Mouse (Mus musculus): ENCODE measurements around the gene Ppm1a. TPM values are rescaled to one million over a fixed set of nuclear protein-coding genes. Genes with fewer than 3 reads are reported as not detected.

Ppm1a gene
- polyA plus RNA-seq, 1 experiment from 2014 or later = 68.0 TPM

- H3K9me3 ChIP-seq = no peaks in the 10 kb centered on the region
- no peak overlapping the region for H3K4me3 ChIP-seq (replicated peaks)
- H3K36me3 ChIP-seq = no peaks in the 10 kb centered on the region
- no peak for ATAC-seq (ENCODE audit: insufficient number of reproducible peaks, insufficient read depth, low FRiP score, low TSS enrichment, low read depth)
- no peak overlapping the region for H3K9ac ChIP-seq (replicated peaks)
- 38% methylated on average over 9 of the region's 9 CpGs for WGBS
- no peak overlapping the region for H3K27ac ChIP-seq
- peaks cover 14% of the 10 kb centered on the region; the same call in 1 of the 2 replicates for H3K4me1 ChIP-seq (replicated peaks)
- no peaks in the 10 kb centered on the region for H3K27me3 ChIP-seq
- no peak overlapping the region for H3K4me2 ChIP-seq
Measured at GRCm38 (mm10) chr12:72744803-72745360, 12.4 kb upstream of the Ppm1a start.

- Histone ChIP-seq H3K27ac (no peak overlapping the region), H3K36me3 (no peaks in the 10 kb centered on the region), H3K9me3 (no peaks in the 10 kb centered on the region), H3K4me1 (replicated peaks) (peaks cover 14% of the 10 kb centered on the region; the same call in 1 of the 2 replicates), H3K4me2 (no peak overlapping the region), H3K4me3 (replicated peaks) (no peak overlapping the region), H3K9ac (replicated peaks) (no peak overlapping the region), H3K27me3 (no peaks in the 10 kb centered on the region)
- 59% methylated on average over 14 of the region's 14 CpGs for WGBS
- no peak for ATAC-seq (ENCODE audit: insufficient number of reproducible peaks, insufficient read depth, low FRiP score, low TSS enrichment, low read depth)
Measured at GRCm38 (mm10) chr12:72745486-72745885, 11.8 kb upstream of the Ppm1a start.

- Histone ChIP-seq H3K27me3 (no peaks in the 10 kb centered on the region), H3K4me3 (replicated peaks) (no peak overlapping the region), H3K9ac (replicated peaks) (no peak overlapping the region), H3K9me3 (no peaks in the 10 kb centered on the region), H3K27ac (no peak overlapping the region), H3K4me2 (no peak overlapping the region), H3K4me1 (replicated peaks) (peaks cover 14% of the 10 kb centered on the region; the same call in 1 of the 2 replicates), H3K36me3 (no peaks in the 10 kb centered on the region)
- WGBS = 62% methylated on average over 4 of the region's 4 CpGs
- no peak for ATAC-seq (ENCODE audit: insufficient number of reproducible peaks, insufficient read depth, low FRiP score, low TSS enrichment, low read depth)
Measured at GRCm38 (mm10) chr12:72748341-72748740, 8.9 kb upstream of the Ppm1a start.

DNA sequence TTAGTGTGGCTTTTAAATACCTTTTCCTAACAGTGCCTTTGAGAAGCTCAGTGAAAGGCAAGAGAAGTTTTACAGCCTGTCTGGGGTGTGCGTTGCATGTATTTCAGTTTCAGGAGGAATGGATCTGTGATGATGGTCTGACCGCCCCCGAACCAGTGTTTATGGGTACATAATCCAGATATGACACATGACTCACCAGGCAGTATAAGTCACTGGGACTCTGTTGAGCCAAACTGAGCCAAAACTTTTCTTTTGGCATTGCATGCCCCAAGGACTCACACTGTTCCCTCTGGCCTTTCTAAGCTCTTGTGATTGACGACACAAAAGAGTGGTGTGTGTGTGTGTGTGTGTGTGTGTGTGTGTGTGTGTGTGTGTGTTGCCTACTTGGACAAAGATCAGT is 8.4 kb upstream of the Ppm1a start:
- Histone ChIP-seq H3K4me2 (no peak overlapping the region), H3K4me1 (replicated peaks) (peaks cover 12% of the 10 kb centered on the region; the same call in 1 of the 2 replicates), H3K4me3 (replicated peaks) (no peak overlapping the region), H3K27me3 (no peaks in the 10 kb centered on the region), H3K9me3 (no peaks in the 10 kb centered on the region), H3K9ac (replicated peaks) (no peak overlapping the region), H3K36me3 (no peaks in the 10 kb centered on the region), H3K27ac (no peak overlapping the region)
- no peak for ATAC-seq (ENCODE audit: insufficient number of reproducible peaks, insufficient read depth, low FRiP score, low TSS enrichment, low read depth)
- WGBS = 79% methylated on average over 4 of the region's 4 CpGs

DNA sequence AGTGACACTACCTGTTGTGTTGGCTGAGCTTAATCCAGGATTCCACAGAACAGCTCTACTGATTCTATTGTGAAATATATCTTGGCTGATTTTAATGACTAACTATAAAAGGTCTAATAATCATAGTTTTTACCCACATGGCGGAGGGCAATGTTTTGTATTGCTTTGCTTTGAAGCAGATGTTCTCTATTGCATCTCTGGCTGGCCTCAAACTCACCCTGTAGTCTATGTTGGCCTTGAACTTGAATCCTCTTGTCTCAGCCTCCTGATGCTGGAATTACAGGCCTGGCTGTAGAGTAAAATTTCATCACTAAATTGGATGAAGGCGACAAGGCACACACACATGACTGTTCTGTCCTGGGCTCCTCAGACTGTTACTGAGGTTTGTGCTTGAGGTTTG is 7.8 kb upstream of the Ppm1a start:
- no peaks in the 10 kb centered on the region for H3K27me3 ChIP-seq
- 89% methylated on average over 2 of the region's 2 CpGs for WGBS
- no peak for ATAC-seq (ENCODE audit: insufficient number of reproducible peaks, insufficient read depth, low FRiP score, low TSS enrichment, low read depth)
- no peak overlapping the region for H3K4me2 ChIP-seq
- H3K27ac ChIP-seq = no peak overlapping the region
- H3K9me3 ChIP-seq = peaks cover 5% of the 10 kb centered on the region; the same call in 1 of the 2 replicates
- H3K9ac ChIP-seq (replicated peaks) = no peak overlapping the region
- H3K4me1 ChIP-seq (replicated peaks) = peaks cover 6% of the 10 kb centered on the region; the same call in 1 of the 2 replicates
- no peak overlapping the region for H3K4me3 ChIP-seq (replicated peaks)
- H3K36me3 ChIP-seq = no peaks in the 10 kb centered on the region

DNA sequence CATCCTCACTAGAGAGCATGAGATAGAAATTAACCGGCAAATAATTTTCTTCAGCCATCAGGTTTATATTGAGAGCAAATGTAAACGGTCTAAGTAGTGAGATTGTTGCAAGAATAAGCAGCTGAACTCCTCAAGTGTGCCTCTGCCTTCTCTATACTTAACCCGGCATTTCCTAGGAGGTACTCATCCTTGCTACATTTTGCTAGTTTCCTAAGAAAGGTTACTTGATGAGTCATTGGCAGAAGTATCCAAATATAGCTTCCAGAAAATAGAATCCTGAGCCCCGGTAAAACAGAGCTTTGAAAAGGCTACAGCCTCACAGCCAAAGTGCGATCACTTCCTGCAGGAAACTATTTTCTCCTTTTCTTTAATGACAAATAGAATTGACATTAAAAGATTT is 7.2 kb upstream of the Ppm1a start:
- Histone ChIP-seq H3K4me3 (replicated peaks) (no peak overlapping the region), H3K27me3 (no peaks in the 10 kb centered on the region), H3K4me1 (replicated peaks) (peaks cover 1% of the 10 kb centered on the region; the same call in 1 of the 2 replicates), H3K4me2 (no peak overlapping the region), H3K27ac (no peak overlapping the region), H3K9me3 (peaks cover 5% of the 10 kb centered on the region; the same call in 1 of the 2 replicates), H3K9ac (replicated peaks) (no peak overlapping the region), H3K36me3 (no peaks in the 10 kb centered on the region)
- no peak for ATAC-seq (ENCODE audit: insufficient number of reproducible peaks, insufficient read depth, low FRiP score, low TSS enrichment, low read depth)
- 84% methylated on average over 5 of the region's 5 CpGs for WGBS

DNA sequence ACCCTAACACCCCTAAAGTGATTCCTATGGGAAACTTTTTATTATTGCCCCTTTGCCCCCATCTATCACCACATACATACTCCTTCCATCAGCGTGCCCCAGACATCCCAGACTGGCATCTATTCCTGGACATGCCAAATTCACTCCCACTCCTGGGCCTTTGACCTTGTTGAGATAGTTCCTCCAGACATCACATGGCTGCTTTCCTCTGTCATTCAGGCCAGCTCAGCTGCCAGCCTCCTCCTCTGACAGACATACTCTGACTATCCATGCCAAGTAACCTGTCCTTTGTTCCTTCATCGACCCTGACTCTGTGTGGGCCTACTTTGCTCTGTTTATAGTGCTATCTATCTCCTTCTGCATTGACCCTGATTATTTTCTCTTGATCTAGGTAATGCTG is 6.6 kb upstream of the Ppm1a start:
- no peak overlapping the region for H3K9ac ChIP-seq (replicated peaks)
- no peak overlapping the region for H3K4me3 ChIP-seq (replicated peaks)
- H3K36me3 ChIP-seq = no peaks in the 10 kb centered on the region
- H3K27me3 ChIP-seq = no peaks in the 10 kb centered on the region
- no peaks in the 10 kb centered on the region for H3K4me1 ChIP-seq (replicated peaks)
- no peak overlapping the region for H3K4me2 ChIP-seq
- peaks cover 5% of the 10 kb centered on the region; the same call in 1 of the 2 replicates for H3K9me3 ChIP-seq
- no peak for ATAC-seq (ENCODE audit: insufficient number of reproducible peaks, insufficient read depth, low FRiP score, low TSS enrichment, low read depth)
- 75% methylated on average over 2 of the region's 2 CpGs for WGBS
- H3K27ac ChIP-seq = no peak overlapping the region

DNA sequence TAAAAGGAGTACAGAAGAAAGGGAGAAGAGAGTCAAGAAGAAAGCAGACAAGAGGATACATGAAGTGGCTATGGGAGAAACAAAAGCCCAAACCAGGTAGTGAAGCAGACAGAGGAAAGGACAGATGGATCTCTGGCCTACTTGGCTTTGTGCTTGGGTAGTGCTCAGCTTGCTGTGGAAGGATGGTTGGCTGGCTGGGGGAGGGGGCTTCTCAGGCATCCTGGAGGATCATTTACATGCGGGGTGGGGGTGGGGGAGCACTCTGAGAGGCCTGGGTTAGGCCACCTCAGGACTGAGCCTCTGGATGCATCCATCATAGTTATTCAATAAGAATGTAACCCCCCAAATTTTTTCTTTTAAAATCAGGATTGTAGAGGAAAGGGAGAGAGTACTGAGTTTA is 341 bp downstream of the Ppm1a start:
- Histone ChIP-seq H3K36me3 (no peaks in the 10 kb centered on the region), H3K27me3 (no peaks in the 10 kb centered on the region), H3K9ac (replicated peaks) (no peak overlapping the region), H3K27ac (no peak overlapping the region), H3K4me3 (replicated peaks) (no peak overlapping the region), H3K4me1 (replicated peaks) (peaks cover 18% of the 10 kb centered on the region), H3K4me2 (no peak overlapping the region), H3K9me3 (peaks cover 5% of the 10 kb centered on the region; the same call in 1 of the 2 replicates)
- no peak for ATAC-seq (ENCODE audit: insufficient number of reproducible peaks, insufficient read depth, low FRiP score, low TSS enrichment, low read depth)
- 11% methylated on average over 1 of the region's 1 CpGs for WGBS

GRCm38 (mm10) chr12:72759956-72760355 is 2.7 kb downstream of the Ppm1a start:
- 21% methylated on average over 7 of the region's 7 CpGs for WGBS
- Histone ChIP-seq H3K4me3 (replicated peaks) (peak overlapping the region; percentile 93), H3K9me3 (no peaks in the 10 kb centered on the region), H3K27me3 (no peaks in the 10 kb centered on the region), H3K9ac (replicated peaks) (no peak overlapping the region), H3K4me2 (peak overlapping the region; percentile 71), H3K4me1 (replicated peaks) (peaks cover 29% of the 10 kb centered on the region), H3K36me3 (no peaks in the 10 kb centered on the region), H3K27ac (no peak overlapping the region)
- no peak for ATAC-seq (ENCODE audit: insufficient number of reproducible peaks, insufficient read depth, low FRiP score, low TSS enrichment, low read depth)

- Histone ChIP-seq H3K9ac (replicated peaks) (peak overlapping the region; percentile 99), H3K9me3 (no peaks in the 10 kb centered on the region), H3K4me2 (peak overlapping the region; percentile 71), H3K27me3 (no peaks in the 10 kb centered on the region), H3K4me3 (replicated peaks) (peak overlapping the region; percentile 93), H3K36me3 (no peaks in the 10 kb centered on the region), H3K4me1 (replicated peaks) (peaks cover 29% of the 10 kb centered on the region), H3K27ac (peak overlapping the region; percentile 97)
- ATAC-seq (ENCODE audit: insufficient number of reproducible peaks, insufficient read depth, low FRiP score, low TSS enrichment, low read depth) = peak; percentile 93
- whole genome bisulfite sequencing = under 1% methylated on average over 58 of the region's 78 CpGs
Measured at GRCm38 (mm10) chr12:72760376-72761229, 3.3 kb downstream of the Ppm1a start.

- no peaks in the 10 kb centered on the region for H3K27me3 ChIP-seq
- H3K36me3 ChIP-seq = no peaks in the 10 kb centered on the region
- peak overlapping the region; percentile 97 for H3K27ac ChIP-seq
- no peaks in the 10 kb centered on the region for H3K9me3 ChIP-seq
- H3K4me3 ChIP-seq (replicated peaks) = peak overlapping the region; percentile 93
- peak overlapping the region; percentile 71 for H3K4me2 ChIP-seq
- H3K9ac ChIP-seq (replicated peaks) = peak overlapping the region; percentile 99
- WGBS = under 1% methylated on average over 68 of the region's 71 CpGs
- ATAC-seq (ENCODE audit: insufficient number of reproducible peaks, insufficient read depth, low FRiP score, low TSS enrichment, low read depth) = peak; percentile 78
- peaks cover 29% of the 10 kb centered on the region for H3K4me1 ChIP-seq (replicated peaks)
Measured at GRCm38 (mm10) chr12:72761230-72761648, 4.0 kb downstream of the Ppm1a start.

Data from limb, embryonic 12.5 days (tissue).